Mouse (Mus musculus): ENCODE data around the gene Rassf4.

Gene Rassf4

DNA sequence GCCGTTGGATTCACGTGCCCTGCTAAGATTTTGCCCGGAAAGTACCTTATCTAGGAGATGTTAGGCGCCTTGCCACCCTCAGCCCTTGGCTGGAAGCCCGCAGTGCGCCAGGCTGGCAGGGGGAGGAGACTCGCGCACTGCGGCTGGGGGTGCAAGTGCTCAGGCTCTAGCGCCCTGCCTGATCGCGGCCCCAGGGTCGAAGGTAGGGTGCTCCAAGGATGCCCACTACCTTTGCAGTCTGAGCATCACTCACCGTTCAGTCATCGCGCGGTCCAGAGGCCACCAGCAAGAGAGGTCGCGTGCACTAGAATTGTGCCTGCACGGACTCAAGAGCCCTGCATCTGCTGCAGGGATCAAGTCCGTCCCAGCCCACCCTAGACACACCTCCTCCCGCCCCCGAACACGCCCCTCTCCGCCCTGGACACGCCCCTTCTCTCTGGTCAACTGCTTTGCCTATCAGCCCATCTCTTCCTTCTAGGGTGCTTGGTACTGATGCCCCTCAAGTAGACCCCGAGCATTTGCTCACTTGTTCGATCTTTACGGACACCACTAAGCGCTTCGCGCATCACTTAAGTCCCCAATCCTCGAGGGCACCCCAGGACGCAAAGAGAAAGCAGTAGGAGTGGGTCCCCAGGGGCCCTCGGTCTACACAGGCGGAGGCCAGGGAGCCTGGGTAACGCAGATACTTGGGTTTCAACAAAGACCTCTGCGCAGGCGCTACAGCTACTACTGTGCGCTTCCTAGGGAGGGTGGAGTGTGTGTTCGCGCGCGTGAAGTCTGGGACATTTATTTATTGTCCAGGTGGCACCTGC is at the start of gene Rassf4:
Gene Rassf4 (minus strand): TSS at position 482 of the 812 bp plus-strand sequence.
- peak; percentile 78 to 94 for DNase-seq (ENCODE audit: inconsistent age in 2 of 2, low spot score in 1 of 2)

DNA sequence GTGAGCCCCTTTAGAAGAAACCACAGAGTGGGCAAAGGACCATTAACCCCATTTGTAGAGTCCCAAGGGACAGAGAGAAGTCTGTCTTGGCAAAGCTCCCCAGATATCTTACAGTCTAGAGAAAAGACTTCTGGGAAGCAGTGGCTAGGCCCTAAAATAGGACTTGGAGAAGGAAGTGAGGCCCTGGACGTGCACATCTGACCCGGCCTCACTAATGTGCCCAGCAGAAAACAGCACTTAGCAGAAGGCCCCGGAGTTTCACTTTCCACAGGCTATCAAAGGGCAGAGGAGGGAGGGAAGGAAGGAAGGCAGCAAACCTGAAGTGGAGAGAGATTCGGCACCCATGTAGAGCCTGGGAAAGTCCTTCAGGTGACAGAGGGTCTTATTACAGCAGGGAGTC is 45.2 kb upstream of the Rassf4 start:
- peak in 1 of 2 experiments; percentile 34 for DNase-seq (ENCODE audit: inconsistent age in 2 of 2, low spot score in 1 of 2)

DNA sequence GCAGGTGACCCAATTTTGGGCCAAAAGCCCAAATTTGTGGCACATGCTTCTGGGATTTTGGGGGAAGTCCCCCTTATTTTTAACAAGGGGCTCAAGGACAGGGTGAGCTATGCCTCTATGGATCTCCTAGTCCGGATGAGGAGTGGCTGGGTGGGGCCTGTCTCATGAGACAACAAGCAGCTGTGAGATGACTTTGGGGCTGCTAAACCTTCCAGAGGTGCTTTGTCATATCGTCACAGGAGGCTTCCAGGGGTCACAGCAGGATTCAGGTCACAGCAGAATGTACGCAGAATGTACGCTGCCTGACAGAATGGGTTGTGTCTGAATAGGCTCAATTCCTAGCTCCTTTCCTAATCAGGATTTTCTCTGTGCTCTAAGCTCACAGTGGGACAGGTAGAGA is 44.6 kb upstream of the Rassf4 start:
- no peak for DNase-seq (ENCODE audit: inconsistent age in 2 of 2, low spot score in 1 of 2)

DNA sequence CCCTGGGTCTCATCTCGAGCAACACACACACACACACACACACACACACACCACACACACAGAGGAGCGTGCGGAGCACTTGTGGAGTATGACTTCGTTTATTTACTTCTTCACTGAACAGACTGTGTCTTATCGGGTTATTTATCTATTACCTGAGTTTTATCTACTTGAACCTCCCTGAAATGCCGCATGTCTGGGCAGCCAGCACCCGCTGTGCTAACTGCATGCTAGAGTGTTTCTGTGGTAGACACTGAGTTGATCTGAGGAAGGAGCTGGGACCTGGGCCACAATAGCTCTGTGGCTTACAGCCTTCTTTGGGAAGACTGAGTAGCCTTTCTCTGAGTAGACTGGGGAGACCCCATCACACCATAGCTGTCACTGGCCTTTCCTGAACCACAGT is 44.1 kb upstream of the Rassf4 start:
- DNase-seq (ENCODE audit: inconsistent age in 2 of 2, low spot score in 1 of 2) = no peak

DNA sequence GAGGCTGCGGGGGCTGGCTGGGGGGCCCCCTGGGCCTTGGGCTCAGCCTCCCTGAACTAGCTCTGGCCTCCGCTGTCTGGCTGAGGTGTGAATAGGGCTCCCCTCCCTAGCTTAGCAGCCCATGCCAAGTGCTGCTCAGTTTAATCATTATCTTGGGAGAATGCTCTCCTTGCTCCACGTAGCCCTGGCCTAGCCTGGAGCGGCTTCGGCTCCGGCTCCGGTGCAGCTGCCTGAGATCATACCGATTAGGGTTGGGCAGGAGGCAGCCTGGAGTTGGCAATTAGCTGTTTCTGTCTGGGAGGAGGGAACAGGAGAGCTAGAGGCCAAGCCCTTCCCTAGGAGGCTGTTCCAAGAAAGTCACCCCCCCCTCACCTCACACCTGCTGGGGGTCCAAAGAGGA is 42.9 kb upstream of the Rassf4 start, which contains the start of gene Tmem72:
Gene Tmem72 (minus strand): TSS at position 248 of the 400 bp plus-strand sequence.
- DNase-seq (ENCODE audit: inconsistent age in 2 of 2, low spot score in 1 of 2) = peak in 1 of 2 experiments; percentile 26

DNA sequence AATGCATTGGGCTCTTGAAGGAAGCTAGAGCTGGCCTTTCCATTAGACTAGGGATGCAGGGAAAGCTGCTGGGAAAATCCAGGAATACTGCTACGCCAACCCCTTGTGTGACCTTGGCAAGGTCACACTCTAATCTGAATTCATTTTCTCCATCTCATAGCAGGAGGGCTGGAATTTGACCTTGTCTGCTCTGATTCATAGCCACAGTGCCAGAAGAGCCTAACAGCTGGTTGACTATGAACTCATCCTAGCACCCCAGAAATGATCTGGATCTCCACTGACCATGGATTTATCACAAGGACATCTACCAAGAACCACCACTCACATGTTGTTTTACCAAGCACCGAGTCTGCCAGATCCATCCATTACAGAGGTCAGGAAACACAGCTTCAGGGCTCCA is 41.4 kb upstream of the Rassf4 start:
- peak; percentile 50 to 86 for DNase-seq (ENCODE audit: inconsistent age in 2 of 2, low spot score in 1 of 2)

DNA sequence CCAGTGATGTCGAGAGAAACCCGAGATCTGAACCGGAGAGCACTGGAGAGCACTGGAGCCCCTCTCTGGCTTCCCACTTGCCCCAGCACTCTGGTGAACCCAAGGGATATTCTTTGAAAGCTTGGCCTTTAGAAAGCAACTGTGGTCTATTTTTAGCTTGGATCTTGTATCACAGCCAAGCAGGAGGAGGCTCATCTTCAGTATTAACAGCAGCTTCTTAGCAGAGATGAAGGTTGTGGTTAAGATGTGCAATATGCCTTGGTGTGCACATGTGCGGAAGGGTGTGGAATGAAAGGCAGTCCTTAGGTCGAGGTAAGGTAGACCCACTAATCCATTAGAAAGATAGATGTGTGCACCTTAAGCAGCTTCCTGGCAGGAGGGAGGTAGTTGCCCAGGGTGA is 40.8 kb upstream of the Rassf4 start:
- peak in 1 of 2 experiments; percentile 71 for DNase-seq (ENCODE audit: inconsistent age in 2 of 2, low spot score in 1 of 2)

DNA sequence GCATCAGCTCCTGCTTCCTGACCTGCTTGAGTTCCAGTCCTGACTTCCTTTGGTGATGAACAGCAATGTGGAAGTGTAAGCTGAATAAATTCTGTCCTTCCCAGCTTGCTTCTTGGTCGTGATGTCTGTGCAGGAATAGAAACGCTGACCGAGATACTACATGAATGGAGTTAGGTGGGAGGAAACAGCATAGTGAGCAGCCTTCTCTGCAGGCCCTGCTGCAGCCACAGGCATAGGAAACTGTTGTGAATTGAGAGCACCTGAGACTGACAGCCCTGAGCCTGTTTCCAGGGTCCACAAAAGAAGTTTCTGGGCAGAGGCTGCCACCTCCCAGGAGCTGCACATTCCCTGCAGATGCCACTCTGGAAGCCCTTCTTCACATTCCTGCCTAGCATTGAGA is 40.2 kb upstream of the Rassf4 start:
- DNase-seq (ENCODE audit: inconsistent age in 2 of 2, low spot score in 1 of 2) = peak in 1 of 2 experiments; percentile 23

DNA sequence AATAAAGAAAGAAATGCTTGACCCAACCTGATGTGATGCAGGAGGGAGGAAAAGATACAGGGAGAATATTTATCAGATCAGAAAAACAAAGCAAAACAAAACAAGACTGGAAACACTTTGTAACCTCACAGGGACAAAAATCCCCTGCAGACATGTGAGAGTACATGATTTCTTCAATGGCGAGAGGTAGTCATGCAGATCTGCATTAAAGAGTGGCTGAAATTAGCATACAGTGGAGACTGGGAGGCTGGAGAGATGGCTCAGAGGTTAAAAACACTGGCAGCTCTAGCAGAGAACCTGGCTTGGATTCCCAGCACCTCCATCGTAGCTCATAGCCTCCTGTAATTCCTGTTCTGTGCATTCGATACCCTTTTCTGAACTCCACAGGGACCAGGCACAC is 38.8 kb upstream of the Rassf4 start:
- peak in 1 of 2 experiments; percentile 10 for DNase-seq (ENCODE audit: inconsistent age in 2 of 2, low spot score in 1 of 2)

DNA sequence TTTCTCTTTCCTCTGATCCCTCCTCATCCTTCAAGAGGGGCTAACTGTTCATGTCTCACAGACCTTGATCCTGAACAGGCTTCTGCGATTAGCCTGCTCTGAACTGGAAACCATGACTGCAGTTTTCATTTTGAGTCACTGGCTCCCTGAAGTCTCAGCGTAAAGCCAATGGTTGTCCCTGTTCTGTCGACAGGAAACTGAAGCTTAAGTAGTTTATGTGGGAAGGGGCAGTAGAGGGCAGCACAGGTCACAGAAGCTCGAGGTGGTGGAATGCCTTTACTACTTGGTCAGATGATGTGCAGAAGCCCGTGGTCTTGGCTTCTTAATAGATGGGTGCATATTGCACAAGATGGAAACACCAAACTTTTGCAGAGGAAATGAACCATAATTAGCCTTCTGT is 38.3 kb upstream of the Rassf4 start:
- DNase-seq (ENCODE audit: inconsistent age in 2 of 2, low spot score in 1 of 2) = peak in 1 of 2 experiments; percentile 20

DNA sequence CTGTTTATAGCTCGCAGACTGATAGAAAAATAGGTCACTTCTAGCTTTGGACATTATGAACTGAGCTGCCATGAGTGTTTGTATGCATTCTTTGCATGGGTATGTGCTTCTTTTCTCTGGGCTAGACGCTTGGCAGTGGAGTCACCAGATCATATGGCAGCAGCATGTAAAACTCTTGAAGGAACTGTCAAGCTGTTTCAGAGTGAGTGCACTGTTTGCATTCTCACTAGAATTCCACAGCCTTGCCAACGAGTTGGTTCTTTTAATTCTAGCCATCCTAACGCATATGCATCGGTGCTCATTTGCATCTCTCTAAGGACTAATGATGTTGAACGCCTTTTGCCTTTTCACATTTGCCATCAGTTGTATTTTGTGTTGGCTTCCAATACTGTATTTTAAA is 30.6 kb upstream of the Rassf4 start:
- no peak for DNase-seq (ENCODE audit: inconsistent age in 2 of 2, low spot score in 1 of 2)

DNA sequence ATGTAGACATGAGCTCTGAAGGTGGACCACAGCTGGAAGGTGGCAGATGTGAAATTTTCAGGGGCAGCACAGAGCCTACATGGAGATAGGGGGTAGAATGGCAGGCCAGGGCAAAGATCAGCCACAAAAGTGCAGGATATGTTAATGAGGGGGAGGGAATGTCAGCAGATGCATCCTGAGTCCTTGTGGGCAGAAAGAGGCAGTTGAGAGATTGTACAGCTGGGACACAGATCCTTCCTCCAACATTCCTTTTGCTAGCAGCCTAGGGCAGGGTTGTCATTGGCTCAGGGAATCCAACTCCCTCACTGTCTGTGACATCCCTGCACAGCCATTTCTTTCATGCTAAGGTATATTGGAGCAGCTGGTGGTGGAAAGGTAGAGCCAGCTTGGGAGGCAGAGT is 27.1 kb upstream of the Rassf4 start:
- DNase-seq (ENCODE audit: inconsistent age in 2 of 2, low spot score in 1 of 2) = no peak

DNA sequence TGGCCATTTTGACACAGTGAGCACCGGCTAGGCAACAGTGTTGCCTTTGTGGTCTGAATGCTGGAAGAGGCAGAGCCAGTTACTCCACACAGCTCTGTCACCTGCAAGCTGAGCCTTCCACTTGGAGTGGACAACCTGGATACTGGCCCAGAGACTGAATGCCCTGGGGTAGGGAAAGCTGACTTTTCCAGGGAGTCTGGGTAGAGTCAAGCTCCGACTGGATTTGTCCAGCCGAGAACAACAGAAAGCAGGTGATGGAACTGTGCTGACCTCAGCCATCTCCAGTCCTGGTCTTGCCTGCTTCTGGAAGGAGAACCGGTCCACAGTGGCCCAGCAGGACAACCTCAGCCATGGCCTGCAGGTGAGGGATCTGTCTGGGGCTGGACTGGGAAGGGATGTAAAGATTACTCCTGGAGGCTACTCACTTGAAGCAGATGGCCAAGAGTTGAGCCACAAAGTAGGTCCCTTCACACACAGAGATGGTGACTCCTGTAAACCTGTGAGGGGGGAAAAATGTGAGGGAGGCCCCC is 24.2 kb upstream of the Rassf4 start:
- DNase-seq (ENCODE audit: inconsistent age in 2 of 2, low spot score in 1 of 2) = no peak

DNA sequence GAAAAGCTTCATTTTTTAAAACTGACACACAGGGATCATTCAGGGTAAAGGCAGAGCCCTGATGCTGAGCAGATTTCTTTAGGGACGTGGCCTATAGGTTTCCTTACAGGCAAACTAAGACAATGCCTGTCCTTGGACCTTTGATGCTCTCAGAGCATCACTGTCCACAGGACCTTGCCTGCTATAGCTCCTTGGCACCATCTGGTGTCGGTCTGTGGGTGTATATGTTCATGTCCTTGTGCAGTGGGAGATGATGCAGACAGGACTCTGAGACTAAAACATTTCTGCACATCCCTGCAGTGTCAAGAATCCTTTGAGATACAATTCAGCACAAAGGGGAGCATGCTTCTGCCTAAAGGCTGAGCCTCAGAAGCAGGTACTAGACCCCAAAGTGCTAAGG is 23.7 kb upstream of the Rassf4 start:
- no peak for DNase-seq (ENCODE audit: inconsistent age in 2 of 2, low spot score in 1 of 2)

DNA sequence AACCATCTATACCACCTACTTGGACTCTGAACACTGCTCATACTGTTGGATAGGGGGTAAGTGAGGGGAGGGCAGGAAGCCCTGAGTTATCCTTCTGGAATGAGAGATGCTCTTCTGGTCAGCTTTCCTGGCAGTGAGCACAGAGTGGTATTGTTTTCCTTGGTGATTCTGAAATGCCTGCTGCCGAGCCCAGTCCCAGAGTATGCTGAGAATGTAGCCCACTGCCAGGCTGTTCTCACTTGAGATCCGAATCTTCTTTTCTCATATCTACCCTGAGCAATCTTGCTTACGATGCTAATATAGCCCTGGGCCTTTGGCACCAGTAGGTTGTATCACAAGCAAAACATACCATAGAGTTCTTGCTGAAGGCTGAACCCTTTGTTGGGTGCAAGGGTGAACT is 20.6 kb upstream of the Rassf4 start:
- DNase-seq (ENCODE audit: inconsistent age in 2 of 2, low spot score in 1 of 2) = no peak

DNA sequence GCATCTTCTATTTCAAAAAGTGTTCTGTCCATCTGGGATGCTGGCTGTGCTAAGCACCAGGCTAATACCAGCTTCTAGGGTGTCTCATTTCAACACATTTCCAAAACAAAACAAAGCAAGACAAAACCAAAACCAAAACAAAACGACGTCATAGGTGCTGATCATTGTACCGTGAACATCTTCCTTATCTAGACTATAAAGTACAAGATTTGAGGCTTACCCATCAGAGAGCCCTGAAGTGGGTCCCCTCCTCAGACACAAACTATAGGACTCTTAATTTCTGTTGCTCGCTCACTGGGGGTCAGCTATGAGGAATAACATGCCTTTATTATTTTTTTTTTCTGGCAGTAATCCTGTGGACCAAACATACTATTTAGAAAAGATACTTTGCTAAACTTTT is 19.9 kb upstream of the Rassf4 start:
- no peak for DNase-seq (ENCODE audit: inconsistent age in 2 of 2, low spot score in 1 of 2)

DNA sequence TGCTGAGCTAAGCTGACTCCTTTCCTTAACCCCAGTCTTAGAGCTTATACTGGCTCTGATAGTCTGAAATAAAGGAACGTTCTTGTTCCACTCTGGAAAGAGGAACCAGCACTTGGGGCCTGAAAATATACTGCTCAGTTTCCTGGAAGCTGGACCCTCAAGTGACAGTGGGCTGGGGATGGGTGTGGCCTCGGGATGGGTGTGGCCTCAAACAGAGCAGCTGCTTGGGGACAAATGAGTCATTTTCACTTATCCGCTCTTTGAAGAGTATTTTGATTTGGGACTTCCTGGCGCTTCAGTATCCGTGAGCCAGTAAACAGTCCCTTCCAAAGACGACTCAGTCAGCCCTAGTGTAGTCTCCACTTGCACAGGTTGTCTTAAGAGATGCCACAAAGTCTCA is 8.6 kb upstream of the Rassf4 start:
- DNase-seq (ENCODE audit: inconsistent age in 2 of 2, low spot score in 1 of 2) = peak in 1 of 2 experiments; percentile 51

DNA sequence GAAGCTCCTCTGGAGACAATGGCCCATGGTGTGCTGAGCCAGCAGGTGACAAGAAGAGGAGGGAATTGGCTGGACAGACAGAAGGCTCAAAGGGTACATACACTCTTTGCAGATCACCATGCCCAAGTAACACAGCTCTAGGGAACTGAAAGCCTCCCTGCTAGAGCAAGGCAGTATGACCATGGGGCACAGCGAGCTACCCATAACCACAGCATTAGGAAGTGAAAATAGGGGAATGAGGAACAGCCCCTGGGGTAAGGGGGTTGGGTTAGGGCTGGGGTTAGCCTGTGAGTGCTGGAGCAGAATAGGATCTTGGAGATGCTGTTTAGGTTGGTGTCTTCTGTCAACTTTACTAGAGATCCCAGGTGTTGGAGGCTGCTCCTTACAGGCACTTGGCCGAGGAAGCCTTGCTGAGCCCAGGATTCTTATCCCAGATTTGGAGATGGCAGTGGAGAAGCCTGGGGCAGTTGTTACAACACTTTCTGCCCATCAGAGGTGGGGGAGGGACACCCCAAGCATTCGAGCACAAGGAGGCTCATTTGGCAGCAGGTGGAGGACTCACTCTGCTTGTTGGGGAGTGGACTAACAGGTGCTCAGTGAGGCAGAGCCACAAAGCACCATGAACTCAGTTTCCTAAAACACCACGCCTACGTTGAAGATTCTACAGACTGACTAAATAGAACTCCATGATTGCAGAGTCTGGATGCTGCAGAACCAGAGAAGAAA is 6.0 kb upstream of the Rassf4 start:
- peak in 1 of 2 experiments; percentile 30 for DNase-seq (ENCODE audit: inconsistent age in 2 of 2, low spot score in 1 of 2)

DNA sequence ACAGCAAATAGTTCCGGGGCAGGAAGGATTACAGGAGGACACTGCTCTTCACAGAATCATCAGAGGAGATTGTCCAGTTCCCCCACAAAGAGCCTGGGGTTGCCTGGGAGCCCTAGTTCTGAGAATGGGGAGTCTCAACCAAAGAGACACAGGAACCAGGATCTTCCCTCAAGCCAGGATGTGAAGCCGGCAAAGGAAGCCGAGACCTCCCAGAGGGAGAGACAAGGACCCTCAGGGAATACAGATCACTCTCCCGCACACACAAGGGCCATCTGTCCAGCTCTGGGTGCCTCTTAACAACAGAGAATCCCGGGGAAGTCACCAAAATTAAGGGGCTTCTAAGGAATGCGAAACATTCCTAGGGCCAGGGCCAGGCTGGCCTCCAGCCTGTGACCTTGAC is 3.6 kb upstream of the Rassf4 start:
- DNase-seq (ENCODE audit: inconsistent age in 2 of 2, low spot score in 1 of 2) = no peak

DNA sequence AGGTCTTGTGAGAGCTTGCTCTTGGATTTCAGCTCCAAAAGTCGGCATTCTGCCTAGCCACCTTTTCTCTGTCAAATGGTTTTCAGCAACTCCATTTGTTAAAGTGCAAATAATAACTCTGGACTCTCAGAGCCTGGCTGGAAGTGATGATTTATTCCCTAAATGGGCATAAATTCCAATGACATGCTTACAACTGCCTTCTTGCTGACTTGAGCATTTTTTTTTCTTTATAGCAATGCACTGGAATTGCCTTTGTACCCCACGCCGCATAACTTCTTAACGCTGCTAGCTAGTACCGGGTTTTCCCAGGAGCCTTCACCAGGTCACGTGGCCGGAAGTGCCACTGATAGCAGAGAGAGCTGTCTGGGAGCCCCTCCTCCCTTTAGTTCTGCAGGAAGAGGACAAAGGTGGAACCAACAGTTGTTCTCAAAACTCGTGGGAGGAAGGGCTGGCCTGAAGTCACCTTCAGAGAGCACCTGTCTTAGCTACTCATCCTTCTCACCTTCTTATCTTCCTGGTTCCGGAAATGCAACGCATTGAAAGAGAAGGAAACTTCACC is 2.7 kb upstream of the Rassf4 start:
- no peak for DNase-seq (ENCODE audit: inconsistent age in 2 of 2, low spot score in 1 of 2)

DNA sequence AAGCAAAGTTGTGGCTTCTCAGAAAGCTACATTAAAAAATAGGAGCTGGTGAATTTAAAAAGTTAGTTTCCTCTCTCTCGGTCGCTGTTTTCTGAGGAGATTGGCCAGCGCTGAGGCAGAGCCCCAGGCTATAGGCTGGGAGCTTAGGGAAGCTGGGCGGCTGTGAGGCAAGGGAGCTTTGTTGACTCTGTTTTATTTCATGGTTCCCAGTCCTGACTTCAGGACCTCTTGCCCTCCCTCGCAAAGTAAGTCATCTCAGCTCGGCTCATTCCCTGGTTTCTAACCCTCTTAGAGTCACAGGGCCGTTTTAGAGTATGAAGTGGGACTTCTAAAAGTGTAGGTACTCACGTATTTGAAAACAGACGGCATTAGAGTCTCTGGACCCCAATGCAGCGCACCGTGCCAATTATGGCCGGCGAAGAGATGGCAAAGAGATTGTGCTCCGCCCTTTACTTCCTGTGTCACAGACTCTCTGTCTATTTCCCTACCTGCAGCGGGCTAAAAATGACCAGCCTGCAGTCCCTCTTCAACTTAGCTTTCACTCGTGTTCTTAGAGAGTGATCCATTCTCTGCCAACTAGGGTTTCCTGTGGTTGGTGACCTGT is 633 bp upstream of the Rassf4 start:
- peak in 1 of 2 experiments; percentile 32 for DNase-seq (ENCODE audit: inconsistent age in 2 of 2, low spot score in 1 of 2)
